Mouse (Mus musculus): ENCODE measurements around the gene Bst2. TPM values are rescaled to one million over a fixed set of nuclear protein-coding genes. Genes with fewer than 3 reads are reported as not detected.

Bst2 gene
- polyA plus RNA-seq, 1 experiment from 2014 or later: 33.6 TPM

DNA sequence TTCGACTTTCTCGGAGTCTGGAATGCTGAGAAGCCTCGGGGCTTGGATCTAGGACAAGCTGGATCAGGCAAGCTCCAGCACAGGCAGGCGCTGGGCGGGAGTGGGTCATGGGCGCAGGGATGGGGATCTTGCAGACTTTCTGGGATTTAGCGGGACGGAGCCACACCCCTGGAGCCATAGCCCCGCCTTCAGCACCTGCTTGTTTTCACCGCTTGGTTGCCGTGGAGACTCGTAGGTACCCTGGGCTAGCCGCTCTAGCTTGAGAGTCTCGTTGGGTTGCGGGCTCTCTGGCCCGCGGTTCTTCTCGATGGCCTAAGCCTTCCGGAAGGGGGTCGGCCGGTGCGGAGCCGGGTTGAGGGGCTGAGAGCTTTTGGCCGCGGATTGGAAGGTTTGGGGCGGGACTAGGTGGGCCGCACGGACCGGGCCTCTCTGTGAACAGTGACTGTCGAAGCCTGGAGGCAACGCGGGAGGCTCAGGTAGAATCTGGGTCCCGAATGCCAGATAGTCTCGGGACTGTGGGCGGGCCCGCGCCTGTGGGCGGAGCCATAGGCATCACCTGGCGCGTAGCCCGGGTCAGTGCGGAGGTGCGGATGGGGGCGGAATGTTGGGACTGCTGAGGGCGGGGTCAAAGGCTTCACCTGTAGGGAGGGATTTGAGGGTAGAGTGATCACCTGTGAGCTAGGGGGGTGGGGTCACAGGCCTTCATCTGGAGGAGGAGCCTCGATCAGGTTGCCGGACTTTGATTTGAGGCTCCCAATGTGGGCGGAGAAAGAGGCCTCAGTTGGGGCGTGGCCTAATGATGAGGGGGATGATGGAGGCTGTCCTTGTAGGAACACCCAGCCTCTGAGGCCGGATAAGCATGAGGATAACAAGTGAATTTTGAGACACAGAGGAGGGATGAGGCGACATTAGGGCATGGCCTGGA, 32.4 kb upstream of the Bst2 start:
- H3K4me1 ChIP-seq: peaks cover 40% of the 10 kb centered on the region
- no peaks in the 10 kb centered on the region for H3K36me3 ChIP-seq
- H3K4me2 ChIP-seq: peak overlapping the region; percentile 84
- under 1% methylated on average over 51 of the region's 51 CpGs for WGBS
- H3K9ac ChIP-seq: peak overlapping the region; percentile 35; the same call in 1 of the 2 replicates
- H3K27me3 ChIP-seq: peaks cover 28% of the 10 kb centered on the region; the same call in 1 of the 2 replicates
- H3K27ac ChIP-seq: peak overlapping the region; percentile 87
- no peaks in the 10 kb centered on the region for H3K9me3 ChIP-seq
- peak overlapping the region; percentile 64 for H3K4me3 ChIP-seq
- ATAC-seq (ENCODE audit: insufficient number of reproducible peaks, low FRiP score, low TSS enrichment, low read depth): peak; percentile 76

DNA sequence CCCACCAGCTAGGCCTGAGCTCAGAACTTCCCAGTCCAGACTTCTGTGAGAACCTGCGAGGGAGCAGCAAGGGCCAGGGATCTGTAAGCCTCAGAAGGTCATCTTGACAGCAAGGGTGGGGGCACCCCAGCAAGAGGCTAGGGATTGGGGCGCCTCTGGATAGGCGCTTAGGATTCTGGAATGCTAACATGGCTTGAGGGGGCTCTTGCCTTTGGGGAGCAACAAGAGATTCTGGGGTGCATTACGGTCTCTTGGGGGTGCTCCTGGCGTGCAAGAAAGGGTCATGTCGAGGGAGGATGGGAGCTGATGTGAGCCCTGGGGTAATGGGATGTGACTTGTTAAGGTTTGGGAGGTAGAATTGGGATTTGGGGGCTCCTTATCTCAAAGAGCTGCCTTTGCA, 31.7 kb upstream of the Bst2 start:
- Histone ChIP-seq H3K4me1 (peaks cover 40% of the 10 kb centered on the region), H3K9ac (peak overlapping the region; percentile 35; the same call in 1 of the 2 replicates), H3K4me3 (peak overlapping the region; percentile 64), H3K27ac (peak overlapping the region; percentile 87), H3K27me3 (peaks cover 29% of the 10 kb centered on the region), H3K4me2 (peak overlapping the region; percentile 84), H3K36me3 (no peaks in the 10 kb centered on the region), H3K9me3 (no peaks in the 10 kb centered on the region)
- no peak for ATAC-seq (ENCODE audit: insufficient number of reproducible peaks, low FRiP score, low TSS enrichment, low read depth)
- 16% methylated on average over 6 of the region's 6 CpGs for WGBS

DNA sequence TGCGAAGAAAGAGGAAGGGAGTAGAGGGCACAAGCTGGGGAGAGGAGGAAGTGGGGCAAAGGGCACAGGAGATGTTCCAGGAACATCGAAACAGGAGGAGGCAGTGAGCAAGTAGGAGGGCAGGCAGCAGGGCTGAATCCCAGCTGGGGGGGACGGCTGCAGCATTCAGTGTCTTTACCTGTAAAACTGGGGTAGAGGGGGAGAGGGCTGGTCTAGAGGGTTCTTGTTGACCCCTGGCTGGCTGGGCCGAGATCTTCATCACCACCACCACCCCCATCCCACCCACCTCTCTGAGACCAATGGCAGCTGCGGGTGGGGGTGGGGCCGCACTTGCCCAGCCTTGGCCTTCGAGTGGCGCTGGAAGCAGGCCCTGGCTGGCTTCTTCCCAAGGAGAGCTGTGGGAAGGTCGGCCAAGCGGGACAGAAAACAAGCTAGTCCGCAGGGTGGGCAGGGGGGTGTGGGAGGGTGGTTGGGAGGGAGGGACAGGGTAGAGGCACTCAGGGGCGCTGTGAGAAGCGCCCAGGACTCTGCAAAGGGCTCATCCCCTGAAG, 31.2 kb upstream of the Bst2 start, which contains the start of gene Slc27a1:
Slc27a1 (plus strand) TSS at position 496 of the 551 bp plus-strand sequence.
- Histone ChIP-seq H3K4me3 (peak within 1 kb of the TSS; percentile 64), H3K9ac (peak within 1 kb of the TSS; percentile 35; the same call in 1 of the 2 replicates), H3K9me3 (no peaks in the 10 kb centered on the region), H3K27me3 (peaks cover 33% of the 10 kb centered on the region), H3K4me2 (peak within 1 kb of the TSS; percentile 84), H3K4me1 (peaks cover 40% of the 10 kb centered on the region), H3K36me3 (no peaks in the 10 kb centered on the region), H3K27ac (peak within 1 kb of the TSS; percentile 87)
- no peak for ATAC-seq (ENCODE audit: insufficient number of reproducible peaks, low FRiP score, low TSS enrichment, low read depth)
- WGBS: 7% methylated on average over 13 of the region's 13 CpGs

DNA sequence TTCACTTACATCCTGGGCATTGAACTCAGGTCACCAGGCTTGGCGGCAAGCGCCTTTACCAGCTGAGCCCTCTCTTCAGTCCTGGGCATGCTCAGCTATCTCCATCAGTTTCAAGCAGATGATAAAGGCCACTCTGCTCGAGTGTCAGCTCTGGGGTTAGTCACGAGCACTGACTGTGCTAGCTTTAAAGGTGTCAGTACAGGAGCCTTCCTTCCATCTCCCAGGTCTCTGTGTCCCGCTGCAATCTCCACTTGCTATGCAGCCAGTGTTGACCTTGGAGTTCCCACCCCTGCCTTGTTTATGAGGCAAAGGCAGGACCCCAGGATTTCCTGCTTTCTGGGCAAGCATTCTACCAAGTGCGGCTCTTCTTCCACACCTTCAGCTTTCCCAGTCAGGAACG, 30.3 kb upstream of the Bst2 start:
- 69% methylated on average over 7 of the region's 7 CpGs for WGBS
- Histone ChIP-seq H3K27me3 (peaks cover 41% of the 10 kb centered on the region), H3K27ac (0 out of 2 replicates have a peak overlapping the region, but pooled peaks have one; percentile 3), H3K9me3 (no peaks in the 10 kb centered on the region), H3K4me1 (peaks cover 38% of the 10 kb centered on the region), H3K36me3 (no peaks in the 10 kb centered on the region), H3K4me3 (no peak overlapping the region), H3K4me2 (no peak overlapping the region), H3K9ac (no peak overlapping the region)
- no peak for ATAC-seq (ENCODE audit: insufficient number of reproducible peaks, low FRiP score, low TSS enrichment, low read depth)

DNA sequence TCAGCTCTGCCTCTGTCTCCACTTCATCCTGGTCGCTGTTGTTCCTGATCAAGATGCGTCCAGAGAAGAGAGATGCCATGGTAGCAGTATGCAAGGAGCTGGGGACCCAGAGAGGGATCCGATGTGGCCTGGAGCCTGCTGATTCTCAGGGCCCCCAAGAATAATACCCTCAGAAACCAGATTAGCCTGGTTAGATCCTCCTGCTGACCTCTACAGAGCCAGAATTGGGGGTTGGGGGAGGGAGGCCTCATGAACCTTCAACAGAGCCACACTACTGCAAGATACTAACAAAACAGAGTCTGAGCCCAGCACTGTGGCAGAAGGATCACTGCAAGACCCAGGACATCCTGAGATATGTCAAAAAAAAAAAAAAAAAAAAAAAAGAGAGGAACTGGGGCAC, 29.2 kb upstream of the Bst2 start, which contains the start of gene Nxnl1:
Nxnl1 (minus strand) TSS at position 101 of the 400 bp plus-strand sequence.
- no peak within 1 kb of the TSS for H3K4me2 ChIP-seq
- no peak within 1 kb of the TSS for H3K4me3 ChIP-seq
- no peaks in the 10 kb centered on the region for H3K9me3 ChIP-seq
- H3K36me3 ChIP-seq: no peaks in the 10 kb centered on the region
- no peak within 1 kb of the TSS for H3K9ac ChIP-seq
- 71% methylated on average over 3 of the region's 3 CpGs for WGBS
- H3K27ac ChIP-seq: no peak within 1 kb of the TSS
- peaks cover 51% of the 10 kb centered on the region for H3K27me3 ChIP-seq
- H3K4me1 ChIP-seq: peaks cover 31% of the 10 kb centered on the region
- no peak for ATAC-seq (ENCODE audit: insufficient number of reproducible peaks, low FRiP score, low TSS enrichment, low read depth)

DNA sequence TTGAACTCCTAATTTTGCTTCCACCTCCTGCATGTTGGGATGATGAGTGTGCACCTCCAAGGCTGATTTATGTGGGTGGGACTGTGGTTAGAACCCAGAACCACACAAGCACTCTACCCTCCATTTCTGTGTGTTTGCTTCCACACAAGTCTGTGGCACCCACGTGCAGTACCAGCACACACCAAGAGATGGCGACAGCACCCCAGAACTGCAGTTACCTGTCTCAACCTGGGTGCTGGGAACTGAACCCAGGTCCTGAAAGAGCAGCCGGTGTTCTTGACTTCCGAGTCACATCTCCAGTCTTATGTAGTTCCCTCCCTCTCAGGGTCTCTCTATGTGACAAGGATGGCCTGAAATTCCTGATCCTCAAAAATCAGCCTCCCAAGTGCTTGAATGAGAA, 26.7 kb upstream of the Bst2 start:
- H3K4me1 ChIP-seq: peaks cover 21% of the 10 kb centered on the region
- no peak overlapping the region for H3K4me3 ChIP-seq
- H3K27ac ChIP-seq: no peak overlapping the region
- no peaks in the 10 kb centered on the region for H3K9me3 ChIP-seq
- H3K9ac ChIP-seq: no peak overlapping the region
- no peaks in the 10 kb centered on the region for H3K36me3 ChIP-seq
- H3K4me2 ChIP-seq: no peak overlapping the region
- H3K27me3 ChIP-seq: peaks cover 73% of the 10 kb centered on the region
- 86% methylated on average over 4 of the region's 4 CpGs for WGBS
- no peak for ATAC-seq (ENCODE audit: insufficient number of reproducible peaks, low FRiP score, low TSS enrichment, low read depth)

DNA sequence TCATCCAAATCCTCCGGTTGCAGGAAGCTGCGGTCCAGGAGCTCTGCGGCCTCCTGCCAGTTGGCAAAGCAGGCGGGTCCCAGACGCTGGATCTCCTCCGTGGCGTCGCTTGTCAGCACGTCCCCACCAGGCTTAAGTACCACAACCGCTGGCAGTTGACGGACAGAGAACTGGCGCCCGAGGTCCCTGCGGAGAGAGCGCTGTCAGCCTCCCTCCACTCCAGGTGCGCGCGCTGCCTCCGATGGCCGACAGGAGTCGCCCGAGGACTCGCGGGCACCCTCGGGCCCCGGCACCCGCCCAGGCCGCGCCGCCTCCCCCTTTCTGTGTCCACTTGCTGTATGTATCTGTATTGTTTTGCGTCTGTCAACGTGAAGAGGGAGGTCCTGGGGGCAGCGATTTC, 25.5 kb upstream of the Bst2 start:
- Histone ChIP-seq H3K9ac (no peak overlapping the region), H3K4me1 (peaks cover 23% of the 10 kb centered on the region)
- no peak for ATAC-seq (ENCODE audit: insufficient number of reproducible peaks, low FRiP score, low TSS enrichment, low read depth)

DNA sequence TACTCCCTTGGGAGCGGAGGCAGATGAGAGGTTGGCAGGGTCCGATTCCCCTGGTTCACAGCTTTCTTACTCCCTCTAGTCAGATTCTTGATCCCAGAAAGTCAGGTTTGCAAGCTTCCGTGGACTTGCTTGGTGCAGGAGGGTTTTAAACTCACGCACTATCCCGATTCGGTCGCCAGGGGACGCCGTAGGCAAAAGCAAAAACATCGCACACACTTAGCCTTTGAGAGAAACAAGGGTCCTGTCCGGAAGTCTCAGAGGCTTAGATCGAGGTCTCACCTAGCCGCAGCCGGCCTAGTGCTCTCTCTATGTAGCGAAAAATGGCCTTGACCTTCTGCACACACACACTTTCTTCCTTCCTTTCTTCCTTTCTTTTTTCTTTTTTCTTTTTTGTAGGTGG, 24.1 kb upstream of the Bst2 start:
- no peak for ATAC-seq (ENCODE audit: insufficient number of reproducible peaks, low FRiP score, low TSS enrichment, low read depth)
- Histone ChIP-seq H3K27ac (no peak overlapping the region), H3K4me3 (no peak overlapping the region), H3K9ac (no peak overlapping the region), H3K9me3 (no peaks in the 10 kb centered on the region), H3K4me2 (no peak overlapping the region), H3K4me1 (peaks cover 23% of the 10 kb centered on the region), H3K36me3 (no peaks in the 10 kb centered on the region), H3K27me3 (peaks cover 83% of the 10 kb centered on the region)
- WGBS: 4% methylated on average over 15 of the region's 15 CpGs

More for the DNA sequence above, 25.5 kb upstream of the Bst2 start:
- Histone ChIP-seq H3K36me3 (no peaks in the 10 kb centered on the region), H3K9me3 (no peaks in the 10 kb centered on the region), H3K4me2 (peak overlapping the region; percentile 54), H3K27me3 (peaks cover 77% of the 10 kb centered on the region), H3K27ac (no peak overlapping the region), H3K4me3 (peak overlapping the region; percentile 32)
- WGBS: 1% methylated on average over 33 of the region's 33 CpGs

DNA sequence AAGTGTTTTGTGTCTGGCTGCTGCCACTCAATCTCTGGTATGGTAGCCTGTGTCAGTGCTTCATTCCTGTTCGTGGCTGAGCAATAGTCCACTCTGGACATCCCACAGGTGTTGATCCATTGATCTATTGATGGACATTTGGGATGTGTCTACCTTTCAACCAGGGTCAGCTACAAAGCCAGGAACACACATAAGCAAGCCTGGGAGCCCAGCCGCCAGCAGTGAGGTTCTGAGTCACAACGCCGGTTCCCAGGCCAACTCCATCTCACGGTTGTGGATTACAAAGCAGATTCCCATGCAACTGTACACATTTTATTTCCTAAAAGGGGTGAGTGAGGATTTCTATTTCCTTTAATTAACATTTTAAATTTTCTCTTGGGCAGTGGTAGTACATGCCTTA, 23.5 kb upstream of the Bst2 start:
- Histone ChIP-seq H3K27ac (no peak overlapping the region), H3K27me3 (peaks cover 84% of the 10 kb centered on the region), H3K4me1 (peaks cover 23% of the 10 kb centered on the region), H3K36me3 (no peaks in the 10 kb centered on the region), H3K9me3 (no peaks in the 10 kb centered on the region), H3K4me3 (no peak overlapping the region), H3K4me2 (no peak overlapping the region), H3K9ac (no peak overlapping the region)
- 84% methylated on average over 5 of the region's 5 CpGs for WGBS
- ATAC-seq (ENCODE audit: insufficient number of reproducible peaks, low FRiP score, low TSS enrichment, low read depth): no peak

DNA sequence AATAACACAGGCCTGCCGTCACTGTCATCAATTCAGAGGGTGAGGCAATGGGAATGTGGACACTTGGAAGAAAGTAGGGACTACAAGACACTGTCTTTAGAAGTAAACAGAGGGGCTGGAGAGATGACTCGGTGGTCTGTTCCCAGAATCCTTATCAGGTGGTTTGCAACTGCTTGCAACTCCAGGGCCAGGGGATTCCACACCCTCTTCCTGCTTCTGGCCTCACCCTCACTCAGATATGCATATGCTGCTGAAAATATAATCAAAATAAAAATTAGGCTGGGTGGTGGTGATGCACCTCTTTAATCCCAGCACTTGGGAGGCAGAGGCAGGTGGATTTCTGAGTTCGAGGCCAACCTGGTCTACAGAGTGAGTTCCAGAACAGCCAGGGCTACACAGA, 22.8 kb upstream of the Bst2 start:
- Histone ChIP-seq H3K9ac (no peak overlapping the region), H3K4me2 (no peak overlapping the region), H3K27me3 (peaks cover 87% of the 10 kb centered on the region), H3K36me3 (no peaks in the 10 kb centered on the region), H3K4me1 (peaks cover 23% of the 10 kb centered on the region), H3K9me3 (no peaks in the 10 kb centered on the region), H3K27ac (no peak overlapping the region), H3K4me3 (no peak overlapping the region)
- ATAC-seq (ENCODE audit: insufficient number of reproducible peaks, low FRiP score, low TSS enrichment, low read depth): no peak
- WGBS: 75% methylated on average over 3 of the region's 3 CpGs

DNA sequence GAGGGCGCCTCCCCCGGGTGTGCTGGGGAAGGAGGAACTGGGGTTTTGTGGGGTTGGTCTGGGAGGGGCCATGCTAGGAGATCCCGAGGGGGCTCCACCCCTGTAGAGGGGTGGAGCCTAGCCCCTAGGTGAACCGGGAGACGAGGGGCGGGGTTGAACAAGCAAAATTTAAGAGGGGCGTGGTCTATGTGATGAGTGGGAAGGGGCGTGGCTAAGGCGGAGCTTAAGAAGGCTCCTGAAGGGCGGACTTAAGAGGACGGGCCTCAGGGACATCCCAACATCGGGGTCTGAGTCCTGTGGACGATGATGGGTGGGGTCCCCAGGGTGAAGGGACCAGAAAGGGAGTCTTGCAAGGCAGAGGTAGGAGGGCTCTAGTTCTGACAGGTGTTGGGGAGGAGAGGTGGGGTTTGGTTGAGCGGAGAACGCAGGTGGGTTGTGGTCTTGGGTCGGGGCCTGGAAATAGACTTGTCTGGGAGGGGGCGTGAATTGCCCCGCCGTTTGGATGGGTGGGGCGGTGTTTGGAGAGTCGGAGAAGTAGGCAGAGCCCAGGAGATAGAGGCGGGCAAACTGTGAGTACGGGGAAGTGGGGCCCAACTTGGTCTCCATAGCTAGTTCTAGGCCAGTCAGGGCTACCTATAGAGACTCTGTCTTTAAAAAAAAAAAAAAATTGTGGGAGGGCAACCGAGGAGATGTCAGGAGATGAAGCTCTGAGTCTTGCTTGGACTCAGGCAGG, 21.9 kb upstream of the Bst2 start:
- Histone ChIP-seq H3K4me3 (peak overlapping the region; percentile 40), H3K27ac (no peak overlapping the region), H3K9ac (peak overlapping the region; percentile 28; the same call in 1 of the 2 replicates), H3K9me3 (no peaks in the 10 kb centered on the region), H3K4me1 (peaks cover 23% of the 10 kb centered on the region), H3K36me3 (no peaks in the 10 kb centered on the region), H3K4me2 (peak overlapping the region; percentile 69), H3K27me3 (peaks cover 84% of the 10 kb centered on the region)
- 2% methylated on average over 24 of the region's 24 CpGs for WGBS
- ATAC-seq (ENCODE audit: insufficient number of reproducible peaks, low FRiP score, low TSS enrichment, low read depth): peak; percentile 32; the same call in 1 of the 2 replicates
